Mouse (Mus musculus) heart, embryonic 13.5 days (tissue): ENCODE measurements around the gene Kcnk4. TPM values are rescaled to one million over a fixed set of nuclear protein-coding genes. Genes with fewer than 3 reads are reported as not detected.
A peak's percentile ranks its signal among the peaks of the same experiment; 100 is the strongest.
"Not testable (repeated sequence)": the region's sequence is repeated elsewhere in the genome, so short reads cannot be mapped to it uniquely, and the experiment has no call there.

Source experiments
- ATAC-seq: fragments of 200-750 bp; cut with Nextera tagmentation; 2 replicates; pipeline ENCODE4 v1.8.0; 2017; ENCODE audit warnings: moderate TSS enrichment; ENCODE audit not compliant: insufficient number of reproducible peaks, low FRiP score, low TSS enrichment; ENCODE audit errors: extremely low read depth
- H3K27ac ChIP-seq: fragments of 300-500 bp; sonication (generic); replicated peaks from 2 replicates; pipeline ENCODE4 v1.5.1; 2015; ENCODE audit warnings: moderate library complexity, mild to moderate bottlenecking, inconsistent platforms
- H3K27me3 ChIP-seq: fragments of 300-500 bp; sonication (generic); replicated peaks from 2 replicates; pipeline ENCODE4 v1.6.1; 2015; ENCODE audit warnings: mild to moderate bottlenecking, inconsistent platforms
- H3K36me3 ChIP-seq: fragments of 300-500 bp; sonication (generic); 2 replicates; pipeline ENCODE4 v1.6.1; 2015; ENCODE audit warnings: mild to moderate bottlenecking, inconsistent platforms
- H3K4me1 ChIP-seq: fragments of 300-500 bp; sonication (generic); 2 replicates; pipeline ENCODE4 v1.6.1; 2015; ENCODE audit warnings: inconsistent platforms
- H3K4me2 ChIP-seq: fragments of 300-500 bp; sonication (generic); 2 replicates; pipeline ENCODE4 v1.6.1; 2015; ENCODE audit warnings: inconsistent platforms, mild to moderate bottlenecking, moderate library complexity
- H3K4me3 ChIP-seq: fragments of 300-500 bp; sonication (generic); 2 replicates; pipeline ENCODE4 v1.5.1; 2015; ENCODE audit warnings: moderate library complexity, mild to moderate bottlenecking, inconsistent platforms
- H3K9ac ChIP-seq: fragments of 300-500 bp; sonication (generic); 2 replicates; pipeline ENCODE4 v1.6.1; 2015; ENCODE audit warnings: inconsistent platforms, mild to moderate bottlenecking, moderate library complexity
- H3K9me3 ChIP-seq: fragments of 300-500 bp; sonication (generic); 2 replicates; pipeline ENCODE4 v1.6.1; 2016; ENCODE audit warnings: inconsistent platforms
- WGBS: fragments of 180-500 bp; shearing (Covaris S2); methylation state at CpG from one replicate; pipeline ENCODE4 v1.1.7; 2015; ENCODE audit warnings: mixed read lengths; 5-methylcytosine and 5-hydroxymethylcytosine counted together
- polyA plus RNA-seq: library from polyadenylated mRNA; unstranded; fragments of >200 nt; fragmentation: Nextera tagmentation; extraction: Ambion mirVana; gene quantifications from 2 replicates; pipeline ENCODE4 v1.2.1, GENCODE M21; 2015

Gene Kcnk4
- polyA plus RNA-seq, 1 experiment from 2014 or later = 0.44 TPM

DNA sequence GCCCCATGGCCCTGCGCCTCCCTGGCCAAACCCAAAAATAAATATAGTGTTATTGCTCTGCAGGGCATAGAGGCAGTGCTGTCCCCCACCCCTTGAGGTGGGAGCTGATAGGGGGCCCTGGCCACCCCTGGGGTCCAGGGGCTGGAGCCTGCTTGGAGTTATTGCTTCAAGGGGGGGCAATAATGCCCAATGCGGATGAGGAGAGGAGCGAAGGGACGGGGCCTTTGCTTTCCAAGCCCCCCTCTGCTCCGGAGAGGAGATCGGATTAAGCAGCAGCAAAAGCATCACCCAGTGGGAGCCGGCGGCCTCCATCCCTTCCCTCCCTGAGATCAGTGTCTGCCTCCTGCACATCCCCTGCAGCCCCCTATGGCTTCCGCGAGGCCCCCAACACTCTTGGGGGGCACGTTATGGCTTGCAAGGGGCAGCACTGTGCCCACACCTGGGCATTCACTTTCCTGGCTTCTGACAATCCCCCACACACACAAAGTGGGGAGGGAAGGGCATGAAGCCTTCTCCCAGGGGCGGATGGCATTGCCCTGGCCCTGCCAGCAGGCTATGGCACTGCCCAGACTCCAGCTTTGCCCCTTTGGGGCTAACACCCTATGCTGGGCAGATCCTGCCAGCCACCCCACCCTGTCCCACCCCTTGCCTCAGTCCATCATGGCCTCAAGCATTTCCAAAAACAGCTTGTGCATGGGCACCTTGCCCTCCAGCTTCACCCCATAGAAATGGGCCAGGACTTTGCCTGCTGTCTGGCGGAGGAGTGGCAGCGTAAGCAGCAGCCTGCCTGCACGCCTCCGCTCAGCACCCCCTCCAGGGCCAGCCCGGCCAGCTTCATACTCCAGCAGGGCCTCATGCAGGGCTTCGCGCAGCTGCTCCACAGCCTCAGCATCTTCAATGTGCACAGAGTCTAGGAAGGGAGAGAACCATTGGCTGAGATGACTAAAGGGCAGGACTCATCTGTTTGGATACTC is 22.9 kb downstream of the Kcnk4 start:
- peaks cover 42% of the 10 kb centered on the region for H3K4me1 ChIP-seq
- no peak for ATAC-seq
- H3K27ac ChIP-seq = peak overlapping the region; percentile 29; the same call in 1 of the 2 replicates
- H3K4me2 ChIP-seq = peak overlapping the region; percentile 72
- WGBS = 78% methylated on average over 19 of the region's 19 CpGs
- peak overlapping the region; percentile 62 for H3K4me3 ChIP-seq
- no peaks in the 10 kb centered on the region for H3K27me3 ChIP-seq
- peak overlapping the region; percentile 72 for H3K9ac ChIP-seq
- no peaks in the 10 kb centered on the region for H3K9me3 ChIP-seq
- peaks cover 51% of the 10 kb centered on the region for H3K36me3 ChIP-seq

DNA sequence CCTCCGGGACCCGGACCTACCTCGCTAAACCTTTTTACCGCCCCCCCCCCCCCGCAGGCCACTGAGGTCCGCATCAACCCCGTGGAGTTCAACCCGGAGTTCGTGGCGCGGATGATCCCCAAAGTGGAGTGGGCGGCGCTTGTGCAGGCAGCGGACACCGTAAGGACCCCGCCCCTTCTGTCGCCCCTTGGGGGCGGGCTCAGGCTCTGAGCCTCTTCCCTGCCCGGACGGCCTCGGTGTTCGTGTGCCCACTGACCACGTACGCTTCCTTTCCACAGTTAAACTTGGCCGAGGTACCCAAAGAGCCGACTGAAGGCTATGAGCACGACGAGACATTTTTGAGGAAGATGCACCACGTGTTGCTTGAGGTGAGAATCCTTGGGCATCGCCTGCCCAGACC is 24.0 kb downstream of the Kcnk4 start:
- Histone ChIP-seq H3K9ac (peak overlapping the region; percentile 82), H3K27ac (peak overlapping the region; percentile 98), H3K36me3 (peaks cover 58% of the 10 kb centered on the region), H3K4me1 (peaks cover 32% of the 10 kb centered on the region), H3K4me3 (peak overlapping the region; percentile 62), H3K4me2 (peak overlapping the region; percentile 72)
- not testable (repeated sequence) for H3K27me3 ChIP-seq, ATAC-seq, H3K9me3 ChIP-seq
- WGBS = 0% methylated on average over 30 of the region's 30 CpGs

DNA sequence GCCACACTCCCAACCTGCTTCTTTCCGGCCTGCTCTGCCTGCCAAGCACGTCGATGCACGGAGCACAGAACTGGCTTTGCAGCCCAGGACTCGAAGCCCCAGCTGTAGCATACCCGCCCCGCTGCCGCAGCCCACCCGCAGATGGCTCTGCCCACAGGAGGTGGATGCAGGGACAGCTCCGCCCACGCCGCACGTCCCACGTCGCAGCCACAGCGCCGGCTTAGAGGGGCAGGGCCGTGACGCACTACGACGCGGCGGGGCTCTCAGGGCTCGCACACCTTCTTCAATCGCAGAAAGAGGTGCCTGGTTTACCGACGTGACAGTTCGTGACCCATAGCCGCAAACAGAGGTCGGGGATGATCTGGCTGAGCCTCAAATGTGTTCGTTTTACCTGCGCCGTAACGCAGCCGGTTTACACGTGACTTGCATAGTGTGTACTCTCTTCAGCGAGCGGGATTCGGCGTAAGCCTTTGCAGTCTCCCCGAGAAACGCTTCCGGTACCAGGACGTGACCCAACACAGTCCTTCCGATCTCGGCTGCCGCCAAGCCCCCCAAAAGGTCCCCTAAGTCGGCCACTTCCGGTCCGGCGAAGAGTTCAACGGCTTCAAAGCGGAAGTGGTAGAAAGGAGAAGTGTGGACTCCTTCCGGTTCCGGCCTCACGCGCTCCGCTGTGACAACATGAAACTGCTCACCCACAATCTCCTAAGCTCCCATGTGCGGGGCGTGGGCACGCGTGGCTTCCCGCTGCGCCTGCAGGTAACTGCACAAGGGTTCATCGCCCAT is 24.6 kb downstream of the Kcnk4 start, which contains the start of the genes Trmt112 and Prdx5:
Trmt112 (plus strand) TSS at position 192 of the 783 bp plus-strand sequence.
Prdx5 (minus strand) TSS at position 600 of the 783 bp plus-strand sequence.
- peaks cover 64% of the 10 kb centered on the region for H3K36me3 ChIP-seq
- H3K9ac ChIP-seq = peak within 1 kb of the TSS; percentile 82
- peak within 1 kb of the TSS; percentile 72 for H3K4me2 ChIP-seq
- peak; percentile 80 for ATAC-seq
- H3K27me3 ChIP-seq = no peaks in the 10 kb centered on the region
- under 1% methylated on average over 65 of the region's 65 CpGs for WGBS
- H3K27ac ChIP-seq = peak within 1 kb of the TSS; percentile 98
- H3K4me1 ChIP-seq = peaks cover 27% of the 10 kb centered on the region
- peak within 1 kb of the TSS; percentile 62 for H3K4me3 ChIP-seq
- no peaks in the 10 kb centered on the region for H3K9me3 ChIP-seq

DNA sequence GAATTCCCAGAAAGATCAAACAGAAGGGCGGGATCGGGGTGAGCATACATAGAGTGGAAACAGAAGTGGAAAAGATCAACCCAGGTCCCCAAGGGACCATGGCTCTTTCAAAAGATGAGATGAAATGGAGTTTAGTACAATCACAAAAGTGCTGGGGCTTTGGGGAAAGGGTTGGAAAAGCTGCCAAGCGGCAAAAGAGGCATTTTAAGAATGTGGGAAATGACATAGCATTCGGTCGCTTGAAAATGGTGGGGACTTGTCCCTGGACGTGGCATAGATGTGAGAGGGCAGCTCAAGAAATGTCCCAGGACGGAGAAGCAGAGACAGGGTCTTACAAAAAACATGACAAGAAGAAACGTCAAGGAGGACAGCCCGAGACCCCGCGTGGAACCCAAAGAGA is 25.3 kb downstream of the Kcnk4 start:
- no peaks in the 10 kb centered on the region for H3K9me3 ChIP-seq
- peak overlapping the region; percentile 72 for H3K4me2 ChIP-seq
- H3K4me1 ChIP-seq = peaks cover 27% of the 10 kb centered on the region
- H3K36me3 ChIP-seq = peaks cover 64% of the 10 kb centered on the region
- ATAC-seq = no peak
- H3K9ac ChIP-seq = peak overlapping the region; percentile 82
- H3K4me3 ChIP-seq = peak overlapping the region; percentile 62
- no peaks in the 10 kb centered on the region for H3K27me3 ChIP-seq
- peak overlapping the region; percentile 98 for H3K27ac ChIP-seq
- WGBS = 6% methylated on average over 11 of the region's 11 CpGs

DNA sequence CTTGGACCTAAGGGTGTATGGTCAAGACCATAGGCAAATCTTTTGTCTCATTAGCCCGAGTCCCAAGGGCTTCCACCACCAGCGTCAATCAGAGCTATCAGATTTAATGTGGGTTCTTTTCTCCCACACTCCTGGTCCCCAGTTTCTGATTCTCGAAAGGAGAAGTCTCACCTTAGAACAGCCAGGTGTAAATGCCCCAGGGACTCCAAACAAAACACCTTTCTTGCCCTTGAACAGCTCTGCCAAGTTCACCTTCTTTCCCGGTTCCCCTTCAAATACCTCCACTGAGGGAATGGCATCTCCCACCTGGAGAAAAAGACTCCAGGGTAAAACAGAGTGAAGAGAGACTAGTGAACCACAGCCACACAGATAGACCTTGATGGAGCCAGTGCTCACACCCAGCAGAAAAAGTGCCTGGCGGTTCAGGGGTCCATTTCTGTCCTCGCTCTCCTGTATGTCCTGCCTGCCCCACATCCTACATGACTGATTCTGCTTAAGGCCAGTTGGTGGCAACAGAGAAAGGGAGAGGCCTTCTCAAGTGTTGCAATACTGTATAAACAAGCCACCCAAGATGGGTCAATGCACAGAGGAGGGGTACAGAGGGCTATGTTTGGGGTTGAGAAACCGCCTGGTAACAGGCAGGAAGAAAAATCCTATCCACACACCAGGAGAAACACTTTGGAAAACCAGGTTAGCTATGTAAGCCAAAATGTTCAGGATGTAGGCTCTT is 26.3 kb downstream of the Kcnk4 start:
- Histone ChIP-seq H3K36me3 (peaks cover 59% of the 10 kb centered on the region), H3K4me3 (peak overlapping the region; percentile 62), H3K4me2 (peak overlapping the region; percentile 72), H3K27ac (no peak overlapping the region), H3K4me1 (peaks cover 27% of the 10 kb centered on the region), H3K9ac (peak overlapping the region; percentile 82), H3K27me3 (no peaks in the 10 kb centered on the region), H3K9me3 (no peaks in the 10 kb centered on the region)
- no peak for ATAC-seq
- WGBS = 83% methylated on average over 7 of the region's 7 CpGs

DNA sequence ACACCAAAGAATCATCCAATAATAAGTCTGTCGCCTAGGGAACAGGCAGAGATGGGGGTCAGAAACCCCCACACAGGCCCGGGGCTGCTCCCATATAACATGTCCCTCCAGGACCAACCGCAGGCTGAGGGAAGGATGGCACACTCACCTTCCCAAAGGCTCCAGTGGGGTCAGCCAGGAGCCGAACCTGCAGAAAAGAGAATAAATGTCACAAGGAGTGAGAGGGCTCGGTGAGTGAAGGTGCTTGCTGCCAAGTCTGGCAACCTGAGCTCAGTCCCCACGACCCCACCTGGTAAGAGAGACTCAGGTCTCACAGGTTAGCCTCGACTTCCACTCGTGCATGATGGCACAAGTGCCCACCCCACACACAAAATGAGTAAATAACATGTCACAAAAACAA is 27.2 kb downstream of the Kcnk4 start:
- ATAC-seq = no peak
- Histone ChIP-seq H3K36me3 (peaks cover 53% of the 10 kb centered on the region), H3K9me3 (no peaks in the 10 kb centered on the region), H3K4me2 (no peak overlapping the region), H3K4me3 (no peak overlapping the region), H3K27me3 (no peaks in the 10 kb centered on the region), H3K4me1 (peaks cover 27% of the 10 kb centered on the region), H3K9ac (no peak overlapping the region), H3K27ac (no peak overlapping the region)
- WGBS = 85% methylated on average over 8 of the region's 8 CpGs

DNA sequence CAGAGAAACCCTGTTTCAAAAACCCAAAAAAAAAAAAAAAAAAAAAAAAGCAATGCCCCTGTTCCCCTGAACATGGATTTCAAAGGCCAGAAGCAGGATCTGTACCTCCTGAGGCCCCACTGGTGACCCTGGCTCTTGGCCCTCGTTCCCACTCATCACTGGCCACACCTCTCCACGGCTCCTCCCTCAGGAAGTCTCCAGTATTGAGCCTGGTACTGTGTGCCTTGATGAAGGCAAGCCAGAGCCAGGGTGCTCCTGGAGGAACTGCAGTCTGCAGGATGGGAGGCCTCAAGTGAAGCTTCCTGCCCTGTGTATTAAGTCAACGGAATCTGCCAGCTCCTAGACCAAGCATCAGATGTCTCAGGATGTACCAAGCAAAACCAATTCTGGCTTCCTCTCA is 28.1 kb downstream of the Kcnk4 start:
- 79% methylated on average over 3 of the region's 3 CpGs for WGBS
- H3K4me2 ChIP-seq = no peak overlapping the region
- peaks cover 21% of the 10 kb centered on the region for H3K4me1 ChIP-seq
- ATAC-seq = no peak
- H3K4me3 ChIP-seq = no peak overlapping the region
- no peaks in the 10 kb centered on the region for H3K9me3 ChIP-seq
- H3K27me3 ChIP-seq = no peaks in the 10 kb centered on the region
- no peak overlapping the region for H3K27ac ChIP-seq
- no peak overlapping the region for H3K9ac ChIP-seq
- peaks cover 44% of the 10 kb centered on the region for H3K36me3 ChIP-seq

DNA sequence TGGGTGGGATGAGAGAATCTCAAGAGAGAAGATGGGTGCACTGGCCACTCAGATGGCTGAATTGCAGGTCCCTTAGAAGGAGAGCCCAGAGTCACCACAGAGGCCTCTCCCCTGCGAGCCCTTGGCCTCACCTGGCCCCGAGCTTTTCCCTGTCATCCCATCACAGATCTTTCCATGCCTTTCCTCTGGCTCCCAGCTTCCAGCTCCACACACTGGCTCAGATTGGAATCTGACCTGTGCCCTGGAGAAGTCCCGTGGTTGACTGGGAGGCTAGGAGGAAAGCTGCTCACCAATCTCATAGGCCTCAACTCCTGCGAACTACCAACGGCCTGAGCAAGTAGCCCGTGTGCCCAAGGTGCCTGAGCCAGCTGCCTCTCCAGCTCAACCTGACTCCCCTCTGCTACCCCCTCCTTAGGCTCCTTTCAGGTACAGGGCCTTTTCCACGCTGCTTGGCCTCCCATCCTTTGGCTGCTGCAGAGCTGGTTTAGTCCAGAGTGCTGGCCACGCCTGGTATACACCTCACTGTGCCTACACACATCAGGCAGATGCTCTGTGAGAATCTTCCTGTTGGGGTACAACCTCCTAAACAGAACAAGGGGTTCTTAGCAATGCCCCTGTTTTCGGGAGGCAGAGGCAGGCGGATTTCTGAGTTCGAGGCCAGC is 28.7 kb downstream of the Kcnk4 start:
- Histone ChIP-seq H3K27me3 (no peaks in the 10 kb centered on the region), H3K4me2 (no peak overlapping the region), H3K27ac (no peak overlapping the region), H3K36me3 (peaks cover 40% of the 10 kb centered on the region), H3K9me3 (no peaks in the 10 kb centered on the region), H3K9ac (no peak overlapping the region), H3K4me1 (peaks cover 17% of the 10 kb centered on the region), H3K4me3 (no peak overlapping the region)
- WGBS = 90% methylated on average over 11 of the region's 11 CpGs
- no peak for ATAC-seq

DNA sequence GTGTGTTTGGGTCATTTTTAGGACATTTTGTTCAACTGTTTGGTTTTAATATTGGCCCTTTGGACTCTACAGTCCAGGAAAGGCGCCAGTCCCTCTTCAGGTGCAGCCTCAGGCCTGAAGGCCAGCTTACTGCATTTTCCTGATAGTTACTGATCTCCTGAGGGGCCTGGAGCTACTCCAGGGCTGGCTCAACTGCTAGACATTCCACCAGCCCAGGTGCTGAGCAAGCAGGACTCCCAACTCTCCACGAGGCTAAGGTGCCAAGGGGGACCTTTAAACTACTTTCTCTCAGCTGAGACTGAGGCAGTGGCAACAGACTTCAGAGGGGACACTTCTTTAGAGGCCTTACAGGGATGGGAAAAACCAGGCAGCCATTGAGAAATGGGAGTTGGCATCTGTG is 29.5 kb downstream of the Kcnk4 start:
- H3K4me2 ChIP-seq = no peak overlapping the region
- peaks cover 17% of the 10 kb centered on the region for H3K4me1 ChIP-seq
- no peak overlapping the region for H3K4me3 ChIP-seq
- no peaks in the 10 kb centered on the region for H3K27me3 ChIP-seq
- no peak for ATAC-seq
- no peak overlapping the region for H3K9ac ChIP-seq
- peaks cover 40% of the 10 kb centered on the region for H3K36me3 ChIP-seq
- no peak overlapping the region for H3K27ac ChIP-seq
- peaks cover 2% of the 10 kb centered on the region; the same call in 1 of the 2 replicates for H3K9me3 ChIP-seq
- 72% methylated on average over 2 of the region's 2 CpGs for WGBS

DNA sequence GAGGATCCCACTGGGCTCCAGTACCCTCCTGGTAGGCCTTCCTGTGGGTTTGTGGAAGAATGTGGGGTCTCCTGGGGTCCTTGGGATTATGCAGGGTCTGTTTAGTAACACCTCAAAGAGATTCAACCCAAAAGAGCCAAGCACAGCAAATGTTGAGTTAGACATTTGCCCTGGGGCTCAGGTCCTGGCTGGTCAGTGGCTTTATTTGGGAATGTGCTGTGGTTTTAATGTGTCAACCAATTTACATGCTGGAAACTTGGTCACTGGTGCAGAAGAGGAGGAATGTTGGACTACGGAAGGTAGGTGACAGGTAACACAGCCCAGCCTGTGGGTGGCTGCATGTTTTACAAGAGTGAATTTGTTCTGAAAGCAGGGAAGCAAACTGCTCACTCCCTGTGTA is 31.3 kb downstream of the Kcnk4 start:
- Histone ChIP-seq H3K27me3 (no peaks in the 10 kb centered on the region), H3K4me2 (no peak overlapping the region), H3K27ac (no peak overlapping the region), H3K36me3 (peaks cover 40% of the 10 kb centered on the region), H3K9me3 (peaks cover 7% of the 10 kb centered on the region; the same call in 1 of the 2 replicates), H3K4me3 (no peak overlapping the region), H3K4me1 (peaks cover 7% of the 10 kb centered on the region), H3K9ac (no peak overlapping the region)
- WGBS = 93% methylated on average over 1 of the region's 1 CpGs
- no peak for ATAC-seq
